Mouse (Mus musculus): ENCODE measurements around the gene Thnsl2. TPM values are rescaled to one million over a fixed set of nuclear protein-coding genes. Genes with fewer than 3 reads are reported as not detected.

Thnsl2 gene
- total RNA-seq, 4 experiments from 2014 or later, result 8.9 to 12.8 (median 9.8) TPM

- no peak for DNase-seq (ENCODE audit: low spot score in 2 of 2)
These were observed 10.7 kb downstream of the Thnsl2 start for GRCm38 (mm10) chr6:71133559-71133958.

GRCm38 (mm10) chr6:71131038-71131437, 13.2 kb downstream of the Thnsl2 start:
- no peak for DNase-seq (ENCODE audit: low spot score in 2 of 2)

GRCm38 (mm10) chr6:71130269-71130668, 14.0 kb downstream of the Thnsl2 start:
- no peak for DNase-seq (ENCODE audit: low spot score in 2 of 2)

- no peak for DNase-seq (ENCODE audit: low spot score in 2 of 2)
These were observed 15.2 kb downstream of the Thnsl2 start for GRCm38 (mm10) chr6:71129071-71129470.

- DNase-seq (ENCODE audit: low spot score in 2 of 2), result no peak
These were observed 17.9 kb downstream of the Thnsl2 start for GRCm38 (mm10) chr6:71126290-71126689.

GRCm38 (mm10) chr6:71125043-71125893, 19.0 kb downstream of the Thnsl2 start:
- peak; percentile 37 to 50 for DNase-seq (ENCODE audit: low spot score in 2 of 2)

- no peak for DNase-seq (ENCODE audit: low spot score in 2 of 2)
These were observed 24.5 kb downstream of the Thnsl2 start for GRCm38 (mm10) chr6:71119577-71120254.

- no peak for DNase-seq (ENCODE audit: low spot score in 2 of 2)
These were observed 32.7 kb downstream of the Thnsl2 start for GRCm38 (mm10) chr6:71111419-71112113.

- DNase-seq (ENCODE audit: low spot score in 2 of 2), result no peak
These were observed 37.9 kb downstream of the Thnsl2 start for GRCm38 (mm10) chr6:71106170-71106945.

GRCm38 (mm10) chr6:71096126-71096525, 48.1 kb downstream of the Thnsl2 start:
- no peak for DNase-seq (ENCODE audit: low spot score in 2 of 2)

- DNase-seq (ENCODE audit: low spot score in 2 of 2), result no peak
These were observed 49.5 kb downstream of the Thnsl2 start for GRCm38 (mm10) chr6:71094693-71095092.

- DNase-seq (ENCODE audit: low spot score in 2 of 2), result no peak
These were observed 50.6 kb downstream of the Thnsl2 start for GRCm38 (mm10) chr6:71093686-71094085.

- DNase-seq (ENCODE audit: low spot score in 2 of 2), result no peak
These were observed 53.8 kb downstream of the Thnsl2 start for GRCm38 (mm10) chr6:71090475-71090874.

GRCm38 (mm10) chr6:71089735-71090134, 54.5 kb downstream of the Thnsl2 start:
- no peak for DNase-seq (ENCODE audit: low spot score in 2 of 2)

GRCm38 (mm10) chr6:71088992-71089391, 55.2 kb downstream of the Thnsl2 start:
- no peak for DNase-seq (ENCODE audit: low spot score in 2 of 2)

GRCm38 (mm10) chr6:71083441-71083840, 60.8 kb downstream of the Thnsl2 start:
- DNase-seq (ENCODE audit: low spot score in 2 of 2), result no peak

- no peak for DNase-seq (ENCODE audit: low spot score in 2 of 2)
These were observed 62.2 kb downstream of the Thnsl2 start for GRCm38 (mm10) chr6:71082084-71082483.

- no peak for DNase-seq (ENCODE audit: low spot score in 2 of 2)
These were observed 63.0 kb downstream of the Thnsl2 start for GRCm38 (mm10) chr6:71081230-71081629.
